Mouse (Mus musculus) c-Kit-positive CD71-negative TER-119-negative erythroid progenitor cells, embryonic 14.5 days (primary cell): ENCODE measurements around the gene Cyp2j5.
"Not testable (repeated sequence)": the region's sequence is repeated elsewhere in the genome, so short reads cannot be mapped to it uniquely, and the experiment has no call there.

ENCODE experiments used
- DNase-seq: peaks from one replicate; pipeline ENCODE4 v3.0.0-alpha.2; 2013; ENCODE audit warnings: low read depth

Gene Cyp2j5

GRCm38 (mm10) chr4:96663991-96664390, at the start of gene Cyp2j5:
Cyp2j5 (minus strand) TSS chr4:96664154.
- DNase-seq: no peak

- DNase-seq: peak; percentile 12
Measured at GRCm38 (mm10) chr4:96705281-96705951, 41.5 kb upstream of the Cyp2j5 start.

- DNase-seq: no peak
Measured at GRCm38 (mm10) chr4:96698218-96698561, 34.2 kb upstream of the Cyp2j5 start.

DNA sequence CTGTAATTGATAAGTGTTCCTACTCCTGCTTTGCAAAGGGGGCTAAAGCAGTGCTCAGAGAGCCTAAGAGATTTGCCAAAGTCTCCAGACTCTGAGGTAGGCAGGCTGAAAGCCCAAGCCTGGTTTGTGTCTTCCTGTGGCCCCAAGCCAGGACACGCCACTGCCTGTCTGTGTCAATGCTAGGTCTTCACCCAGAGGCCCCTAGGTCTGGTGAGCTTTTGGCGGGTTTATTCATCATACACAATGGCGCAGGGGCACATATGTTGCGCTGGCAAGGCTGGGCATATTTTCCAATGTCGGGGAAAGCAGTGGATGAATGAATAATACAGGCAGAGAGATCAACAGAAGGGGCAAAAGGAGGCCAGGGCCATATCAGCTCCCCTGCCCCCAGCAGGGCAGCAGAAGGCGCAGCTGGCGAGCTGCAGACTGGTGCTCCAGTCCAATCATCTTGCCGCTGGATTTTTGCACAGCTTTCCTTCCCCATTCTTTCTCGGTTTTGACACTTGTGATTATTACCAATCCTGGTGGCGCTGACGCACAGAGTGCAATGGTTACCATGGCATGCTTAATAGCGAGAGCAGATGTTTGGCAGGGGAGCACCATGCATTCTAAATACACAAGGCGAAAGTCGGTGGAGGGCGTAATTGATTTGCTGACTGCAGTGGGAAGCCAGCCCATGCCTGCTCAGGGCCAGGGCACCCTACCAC, 33.7 kb upstream of the Cyp2j5 start:
- DNase-seq: no peak

- DNase-seq: peak; percentile 56
Measured at GRCm38 (mm10) chr4:96696614-96697360, 32.8 kb upstream of the Cyp2j5 start.

DNA sequence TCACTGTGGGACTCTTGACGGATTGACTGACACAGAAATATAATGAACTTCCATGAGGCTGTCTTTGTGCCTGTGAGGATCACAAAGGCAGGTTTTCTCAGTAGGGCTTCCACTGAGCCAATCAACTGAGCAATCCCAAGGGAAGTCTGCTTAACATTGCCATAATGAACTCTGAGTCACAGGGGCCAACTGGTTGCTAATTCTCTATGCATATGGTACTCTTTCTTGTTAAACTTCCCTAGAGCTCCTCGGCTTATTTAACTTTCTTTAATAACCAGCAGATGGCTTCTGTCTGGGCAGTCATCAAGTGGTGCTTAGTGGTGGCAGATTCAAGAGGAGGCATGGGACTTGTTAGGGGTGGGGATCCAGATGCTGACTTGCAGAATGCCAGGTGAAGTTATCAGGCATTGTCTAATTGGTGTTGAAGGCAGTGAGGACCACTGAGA, 23.4 kb upstream of the Cyp2j5 start:
- DNase-seq: no peak

DNA sequence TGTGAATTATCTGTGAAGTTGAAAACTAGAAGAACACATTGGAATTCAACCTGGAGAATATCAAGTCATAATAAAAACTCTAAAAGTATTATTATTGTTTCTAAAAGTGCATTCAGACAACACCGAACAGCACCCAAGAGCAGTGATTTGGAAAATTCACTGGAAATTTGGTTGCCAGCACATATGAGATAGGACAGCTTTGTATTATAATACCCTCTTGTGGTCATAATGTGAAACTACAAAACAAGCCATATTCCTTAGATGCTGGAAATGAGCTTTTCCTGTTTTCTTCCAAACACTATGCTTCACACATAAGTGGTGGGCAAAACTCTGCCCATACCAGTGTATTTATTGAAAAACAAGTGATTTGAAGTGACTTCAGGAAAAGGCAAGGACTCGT, 19.5 kb upstream of the Cyp2j5 start:
- DNase-seq: no peak

GRCm38 (mm10) chr4:96680966-96681365, 17.0 kb upstream of the Cyp2j5 start:
- no peak for DNase-seq

DNA sequence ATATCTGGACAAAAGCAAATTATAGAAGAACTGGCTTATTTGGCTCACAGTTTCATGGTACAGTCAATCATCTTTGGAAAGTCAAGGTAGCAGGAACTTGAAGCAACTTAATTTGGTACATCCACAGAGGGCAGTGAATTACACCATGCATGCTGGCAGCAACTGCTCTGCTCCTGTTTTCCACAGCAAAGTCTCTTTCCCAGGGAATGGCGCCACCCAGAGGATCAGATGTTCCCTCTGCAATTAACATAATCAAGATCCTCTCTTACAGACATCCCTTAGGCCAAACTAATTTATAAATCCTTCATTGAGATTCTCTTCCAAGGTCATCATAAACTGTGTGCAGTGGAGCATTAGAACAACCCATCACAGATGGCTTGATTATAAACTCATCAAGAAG, 16.3 kb upstream of the Cyp2j5 start:
- DNase-seq: no peak

DNA sequence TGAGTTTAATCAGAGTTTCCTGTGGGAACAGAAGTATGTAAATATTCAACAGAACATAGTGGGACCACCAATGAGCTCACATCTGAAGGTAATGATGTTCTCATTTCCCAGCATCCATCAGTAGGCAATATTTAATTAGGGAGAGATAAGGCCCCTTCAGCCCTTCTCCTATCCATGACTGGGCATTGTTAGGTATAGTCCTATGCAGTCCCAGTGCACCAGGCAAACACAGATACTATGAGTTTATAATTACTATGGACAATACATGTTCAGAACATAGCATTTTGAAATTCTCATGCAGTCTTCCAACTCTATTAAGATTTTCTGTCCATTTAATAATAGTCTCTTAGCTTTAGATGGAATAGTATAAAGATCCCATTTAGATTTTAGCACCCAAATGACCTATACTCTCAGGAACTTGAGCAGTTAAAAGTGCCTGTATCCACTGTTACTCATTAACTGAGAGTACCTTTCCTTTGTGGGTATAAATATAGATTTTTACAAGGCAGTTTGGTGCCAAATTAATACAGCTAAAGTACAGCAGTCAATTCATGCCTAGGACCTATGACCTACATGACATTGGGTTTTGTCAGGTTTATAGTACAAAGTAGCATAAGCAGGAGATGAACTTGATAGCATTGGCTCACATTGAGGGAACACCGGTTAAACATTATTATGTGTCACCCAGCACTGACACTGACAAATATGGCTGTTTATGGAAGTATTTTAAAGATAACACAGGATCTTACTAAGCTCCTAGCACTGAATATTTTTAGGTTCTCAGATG, 907 bp upstream of the Cyp2j5 start:
- DNase-seq: no peak

- DNase-seq: no peak
Measured at GRCm38 (mm10) chr4:96635455-96635854, 28.5 kb downstream of the Cyp2j5 start.

GRCm38 (mm10) chr4:96622474-96622873, 41.5 kb downstream of the Cyp2j5 start:
- DNase-seq: no peak

DNA sequence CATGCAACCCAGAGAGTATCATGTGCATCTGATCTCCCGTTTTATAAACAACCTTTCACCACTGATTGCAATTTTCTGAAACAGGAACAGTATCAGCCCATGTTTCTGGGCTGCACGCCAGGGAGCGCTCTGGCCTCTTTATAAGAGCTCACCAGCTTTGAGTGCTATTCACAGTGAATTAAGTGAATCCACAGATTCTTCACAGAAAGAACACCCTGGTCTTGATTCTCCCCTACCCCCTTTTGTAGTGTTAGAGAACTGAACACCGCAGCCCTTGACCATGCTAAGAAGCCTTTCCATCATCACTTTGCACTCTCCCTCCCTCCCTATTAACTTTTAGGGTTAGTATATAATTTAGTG, 72.2 kb downstream of the Cyp2j5 start:
- no peak for DNase-seq

DNA sequence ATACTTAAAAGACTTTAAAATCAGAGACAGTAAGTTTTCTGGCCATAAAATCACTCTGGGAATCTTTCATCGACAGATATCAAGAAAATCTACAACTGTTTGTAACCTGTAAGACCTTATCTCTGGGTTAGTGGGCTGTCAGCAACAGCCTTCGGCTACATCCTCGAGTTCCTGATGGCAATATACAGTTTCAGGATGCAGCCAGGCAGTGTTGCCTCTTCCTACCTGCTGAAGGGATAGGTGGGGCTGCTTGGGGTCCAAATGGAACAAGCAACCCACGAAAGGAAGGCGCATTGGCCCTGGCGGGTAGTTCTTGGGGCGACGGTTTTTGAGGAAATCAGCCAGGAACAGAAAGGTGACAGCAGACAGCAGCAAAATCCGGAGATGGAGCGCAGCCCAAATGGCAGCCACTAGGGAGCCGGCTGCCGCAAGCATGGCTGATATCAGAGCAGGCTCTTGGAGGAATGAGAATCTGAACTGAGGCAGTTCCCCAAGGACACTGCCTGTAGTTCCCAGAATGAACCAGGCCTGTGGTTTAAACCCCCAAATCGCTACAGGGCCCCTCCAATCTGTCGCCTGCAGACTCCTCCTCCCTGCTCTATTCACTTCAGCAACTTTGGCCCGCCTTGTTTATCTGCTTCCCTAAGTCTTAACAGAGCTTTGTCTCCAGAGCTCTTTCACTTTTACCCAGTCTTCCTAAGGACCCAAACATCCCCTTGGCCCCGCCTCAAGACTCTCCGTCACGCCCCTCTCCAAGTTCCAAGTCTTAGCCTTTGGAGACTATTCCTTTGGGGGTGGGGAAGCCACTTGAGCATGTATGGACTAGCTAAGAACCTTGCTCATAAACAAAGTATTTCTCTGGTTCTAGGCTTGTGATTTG, 72.8 kb downstream of the Cyp2j5 start, which contains the start of gene Cyp2j9:
Gene Cyp2j9 (minus strand): TSS at position 668 of the 880 bp plus-strand sequence.
- DNase-seq: peak; percentile 7

DNA sequence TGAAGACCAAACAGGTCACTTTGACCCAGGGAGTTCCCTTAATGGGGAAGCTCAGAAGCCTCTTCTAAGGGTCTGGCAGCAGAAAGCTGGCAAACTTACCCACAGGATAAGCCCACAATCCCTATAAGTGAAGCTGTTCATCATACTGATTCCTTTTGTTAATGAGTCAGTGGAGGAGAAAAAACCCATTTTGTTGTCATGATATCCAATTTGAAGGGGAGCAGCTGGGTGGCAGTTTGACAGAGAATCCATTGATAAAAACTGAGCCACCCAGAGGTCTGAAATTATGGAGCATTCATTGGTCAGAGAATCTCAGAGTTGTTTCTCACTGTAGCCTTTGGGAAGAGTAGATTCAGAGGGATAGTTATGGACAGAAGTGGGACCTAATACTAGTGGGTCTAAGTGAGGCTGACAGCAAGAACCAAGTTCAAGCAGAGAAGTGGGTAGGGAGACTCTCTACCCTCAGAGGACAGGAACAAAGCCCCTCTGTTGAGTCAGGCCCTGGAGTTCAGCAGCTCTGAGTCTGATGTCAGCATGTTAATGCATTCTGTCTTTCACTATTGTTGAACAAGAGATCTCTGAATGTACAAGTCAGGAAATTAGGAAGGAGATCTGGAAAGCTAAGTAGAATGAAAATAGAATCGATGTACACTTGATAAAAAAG, 82.4 kb downstream of the Cyp2j5 start:
- no peak for DNase-seq

DNA sequence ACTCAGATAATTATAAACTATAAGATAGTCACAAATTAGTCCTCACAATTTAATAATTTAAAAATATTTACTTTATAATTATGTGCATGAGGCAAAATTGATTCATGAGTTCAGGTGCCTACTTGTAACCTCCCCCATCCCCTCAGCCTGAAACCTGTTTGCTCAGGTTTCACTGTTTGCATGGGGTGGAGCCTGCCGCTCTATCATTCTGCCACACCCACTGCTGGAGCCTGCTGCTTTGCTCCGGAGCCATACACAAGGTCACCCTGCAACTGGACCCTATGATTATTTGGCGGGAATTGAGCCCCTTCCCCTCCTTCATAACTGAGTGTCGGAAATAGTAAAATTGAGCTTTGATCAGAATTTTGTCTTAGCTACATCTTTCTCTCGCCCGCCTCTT, 83.6 kb downstream of the Cyp2j5 start:
- DNase-seq: not testable (repeated sequence)
